Mouse (Mus musculus): Measurements from ENCODE around the gene Vangl1. TPM values are rescaled to one million over a fixed set of nuclear protein-coding genes. Genes with fewer than 3 reads are reported as not detected.

Vangl1 gene
- polyA plus RNA-seq, 1 experiment from 2014 or later = 22.9 TPM

DNA sequence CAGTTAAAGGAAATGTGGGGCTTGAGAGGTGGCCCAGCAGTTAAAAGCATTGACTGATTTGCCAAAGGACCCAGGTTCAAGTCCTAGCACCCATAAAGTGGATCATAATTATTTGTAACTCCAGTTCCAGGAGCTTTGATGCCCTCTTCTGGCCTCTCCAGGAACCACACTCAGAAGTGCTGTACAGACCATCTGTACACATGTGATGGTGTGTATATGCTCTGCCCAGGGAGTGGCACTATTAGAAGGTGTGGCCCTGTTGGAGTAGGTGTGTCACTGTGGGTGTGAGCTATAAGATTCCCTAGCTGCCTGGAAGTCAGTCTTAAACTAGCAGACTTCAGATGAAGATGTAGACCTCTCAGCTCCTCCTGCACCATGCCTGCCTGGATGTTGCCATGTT is 83.5 kb downstream of the Vangl1 start:
- Histone ChIP-seq H3K4me3 (ENCODE audit: low read length) (no peak overlapping the region), H3K27ac (ENCODE audit: low read length) (no peak overlapping the region), H3K9ac (ENCODE audit: low read length) (no peak overlapping the region), H3K4me1 (ENCODE audit: control insufficient read depth, insufficient read depth, low read length) (no peaks in the 10 kb centered on the region), H3K36me3 (ENCODE audit: control insufficient read depth, insufficient read depth) (peaks cover 44% of the 10 kb centered on the region), H3K27me3 (ENCODE audit: control insufficient read depth, insufficient read depth, low read length) (no peaks in the 10 kb centered on the region), H3K4me2 (ENCODE audit: low read depth, low read length) (no peak overlapping the region), H3K9me3 (replicated peaks; ENCODE audit: control insufficient read depth, low read length) (peaks cover 5% of the 10 kb centered on the region)
- ATAC-seq (replicated peaks; ENCODE audit: extremely low read depth, insufficient read depth, low FRiP score) = no peak

DNA sequence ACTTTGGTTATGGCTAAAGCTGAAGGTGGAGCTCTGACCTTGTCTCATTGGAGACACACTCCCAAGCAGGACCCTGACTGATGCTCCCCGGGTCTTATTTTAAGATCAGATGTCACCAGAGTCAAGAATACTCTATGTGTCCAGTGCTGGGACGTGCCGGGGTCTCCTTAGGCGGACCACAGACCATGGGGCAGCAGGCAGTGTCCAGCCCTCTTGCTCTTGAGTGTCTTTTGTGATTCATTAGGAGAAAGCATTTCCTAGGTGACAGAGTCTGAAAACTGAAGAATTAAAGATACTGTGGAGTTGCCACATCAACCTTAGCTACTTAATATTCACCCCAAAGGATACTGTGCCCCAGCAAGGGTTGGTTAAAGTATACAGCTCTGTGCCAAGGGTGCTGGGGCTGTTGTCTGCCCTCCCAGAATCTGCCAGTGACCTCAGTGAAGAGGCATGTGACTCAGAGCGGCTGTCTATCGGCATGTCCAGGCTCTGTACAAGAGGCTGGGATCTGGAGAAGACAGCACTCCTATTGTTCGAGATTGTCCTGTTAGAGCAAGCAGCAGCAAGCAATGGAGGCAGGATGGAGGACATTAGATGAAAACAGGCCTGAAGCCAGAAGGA is 92.4 kb downstream of the Vangl1 start:
- WGBS = 53% methylated on average over 7 of the region's 7 CpGs

DNA sequence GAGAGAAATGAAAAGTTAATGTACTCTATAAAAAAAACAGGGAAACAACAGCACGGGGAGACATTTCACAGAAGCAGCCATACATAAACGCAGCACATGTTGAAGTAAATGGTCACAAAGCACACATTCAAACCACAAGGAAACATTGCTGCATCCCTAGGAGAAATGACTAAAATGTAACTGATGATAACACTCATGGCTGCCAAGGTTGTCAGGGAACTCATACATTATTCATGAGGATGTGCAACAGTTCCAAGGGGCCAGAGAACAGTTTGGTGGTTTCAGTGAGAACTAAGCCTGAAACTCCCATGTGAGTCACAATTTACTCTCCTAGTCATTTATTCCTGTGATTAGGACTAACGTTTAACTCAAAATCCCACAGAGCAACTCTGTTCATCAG is 96.3 kb downstream of the Vangl1 start:
- H3K9me3 ChIP-seq (replicated peaks; ENCODE audit: control insufficient read depth, low read length) = no peaks in the 10 kb centered on the region
- H3K4me1 ChIP-seq (ENCODE audit: control insufficient read depth, insufficient read depth, low read length) = peaks cover 10% of the 10 kb centered on the region
- H3K4me2 ChIP-seq (ENCODE audit: low read depth, low read length) = no peak overlapping the region
- no peaks in the 10 kb centered on the region for H3K27me3 ChIP-seq (ENCODE audit: control insufficient read depth, insufficient read depth, low read length)
- ATAC-seq (replicated peaks; ENCODE audit: extremely low read depth, insufficient read depth, low FRiP score) = no peak
- peaks cover 6% of the 10 kb centered on the region for H3K36me3 ChIP-seq (ENCODE audit: control insufficient read depth, insufficient read depth)
- no peak overlapping the region for H3K4me3 ChIP-seq (ENCODE audit: low read length)
- H3K27ac ChIP-seq (ENCODE audit: low read length) = no peak overlapping the region
- no peak overlapping the region for H3K9ac ChIP-seq (ENCODE audit: low read length)
- WGBS = 84% methylated on average over 3 of the region's 3 CpGs

More for the DNA sequence above, 92.4 kb downstream of the Vangl1 start:
- peaks cover 33% of the 10 kb centered on the region for H3K36me3 ChIP-seq (ENCODE audit: control insufficient read depth, insufficient read depth)
- H3K4me1 ChIP-seq (ENCODE audit: control insufficient read depth, insufficient read depth, low read length) = peaks cover 10% of the 10 kb centered on the region
- no peak overlapping the region; the same call in 1 of the 2 replicates for H3K9ac ChIP-seq (ENCODE audit: low read length)
- no peaks in the 10 kb centered on the region for H3K9me3 ChIP-seq (replicated peaks; ENCODE audit: control insufficient read depth, low read length)
- H3K27me3 ChIP-seq (ENCODE audit: control insufficient read depth, insufficient read depth, low read length) = no peaks in the 10 kb centered on the region
- no peak overlapping the region; the same call in 1 of the 2 replicates for H3K27ac ChIP-seq (ENCODE audit: low read length)
- ATAC-seq (replicated peaks; ENCODE audit: extremely low read depth, insufficient read depth, low FRiP score) = peak; percentile 65; the same call in 1 of the 2 replicates
- H3K4me2 ChIP-seq (ENCODE audit: low read depth, low read length) = no peak overlapping the region
- H3K4me3 ChIP-seq (ENCODE audit: low read length) = no peak overlapping the region

DNA sequence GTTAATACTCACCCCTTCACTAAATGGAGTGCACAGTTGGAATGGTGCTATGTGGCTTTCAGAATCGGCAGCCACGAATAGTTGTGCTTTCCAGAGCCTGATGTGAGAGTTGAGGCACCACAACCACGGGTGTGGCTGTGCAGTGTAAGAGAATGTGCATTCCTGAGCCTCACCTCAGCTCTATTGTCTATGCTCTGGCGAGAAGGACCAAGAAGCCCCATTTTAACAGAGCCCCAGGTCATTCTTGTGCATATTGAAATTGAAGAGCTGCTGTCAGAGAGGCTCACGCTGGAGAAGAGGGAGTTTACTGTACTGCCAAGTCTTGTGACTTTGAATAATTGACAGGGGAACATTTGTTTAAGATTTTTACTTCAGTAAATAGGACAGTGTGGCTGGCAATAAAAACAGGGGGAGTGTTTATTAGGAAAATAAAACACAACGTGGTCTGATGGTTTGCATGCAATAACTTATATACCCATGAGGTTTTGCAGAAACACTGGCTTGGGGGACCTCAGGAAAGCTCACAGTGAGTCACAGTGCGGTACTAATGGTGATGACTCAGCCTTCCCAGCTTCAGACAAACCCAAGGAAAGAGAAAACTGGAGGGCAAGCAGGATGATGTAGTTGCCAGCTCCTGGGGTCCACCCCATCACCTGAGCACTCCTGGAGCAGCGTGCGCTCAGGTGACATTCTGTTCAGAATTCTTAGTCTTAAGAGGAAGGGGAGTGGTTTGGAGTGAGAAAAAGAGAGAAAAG is 100.5 kb downstream of the Vangl1 start:
- Histone ChIP-seq H3K27me3 (ENCODE audit: control insufficient read depth, insufficient read depth, low read length) (no peaks in the 10 kb centered on the region), H3K9ac (ENCODE audit: low read length) (no peak overlapping the region), H3K36me3 (ENCODE audit: control insufficient read depth, insufficient read depth) (no peaks in the 10 kb centered on the region; the same call in 1 of the 2 replicates), H3K4me3 (ENCODE audit: low read length) (no peak overlapping the region), H3K9me3 (replicated peaks; ENCODE audit: control insufficient read depth, low read length) (no peaks in the 10 kb centered on the region), H3K27ac (ENCODE audit: low read length) (no peak overlapping the region), H3K4me2 (ENCODE audit: low read depth, low read length) (no peak overlapping the region), H3K4me1 (ENCODE audit: control insufficient read depth, insufficient read depth, low read length) (peaks cover 15% of the 10 kb centered on the region)
- ATAC-seq (replicated peaks; ENCODE audit: extremely low read depth, insufficient read depth, low FRiP score) = no peak
- WGBS = 69% methylated on average over 9 of the region's 9 CpGs

Other genes with a start within 250 kb of the Vangl1 start
- not detected in 2 replicates for gene Nhlh2, start 194.6 kb downstream of the Vangl1 start, polyA plus RNA-seq (2015; fragmentation: Nextera tagmentation; extraction: Ambion mirVana)
- gene Casq2, start 118.3 kb downstream of the Vangl1 start, polyA plus RNA-seq (2015; fragmentation: Nextera tagmentation; extraction: Ambion mirVana) = 635 and 703 TPM in 2 replicates